Mouse (Mus musculus) liver, adult 2 months (tissue): Measurements from ENCODE around the gene Dot1l.

Source experiments
- CTCF ChIP-seq: fragments of 200-500 bp; IDR thresholded peaks from 2 replicates; pipeline ENCODE4 v1.5.1; 2011; ENCODE audit warnings: low read depth, low read length, control low read depth
- POLR2A ChIP-seq: fragments of 200-500 bp; IDR thresholded peaks from 2 replicates; pipeline ENCODE4 v1.6.1; 2011; ENCODE audit warnings: low read length, control low read depth; ENCODE audit not compliant: insufficient read depth; ENCODE audit errors: extremely low read depth

DNA sequence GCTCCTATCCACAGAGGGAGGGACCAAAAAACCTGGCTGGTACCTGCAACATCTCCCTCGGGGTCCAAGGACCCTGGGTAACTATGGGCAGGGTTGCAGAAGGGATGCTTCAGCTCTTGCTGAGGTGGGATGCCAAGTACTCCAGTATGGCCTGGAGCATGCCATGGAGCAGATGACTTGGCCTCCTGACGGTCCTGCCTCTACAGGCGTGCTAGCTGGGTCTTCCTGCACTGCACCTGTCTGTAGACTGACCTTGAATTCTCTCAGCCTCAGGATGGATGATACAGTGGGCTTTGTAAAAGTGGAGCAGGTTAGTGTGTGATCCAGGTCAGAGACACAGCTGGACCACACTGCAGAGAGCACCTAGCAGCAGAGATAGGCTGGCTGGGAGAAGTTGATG, 49.5 kb upstream of the Dot1l start:
- TF ChIP-seq CTCF = no peak
- TF ChIP-seq POLR2A = no peak
